Mouse (Mus musculus): Measurements from ENCODE around the gene Styxl1. TPM values are rescaled to one million over a fixed set of nuclear protein-coding genes. Genes with fewer than 3 reads are reported as not detected.

Gene Styxl1
- polyA plus RNA-seq (2012) = not detected in 2 replicates

GRCm38 (mm10) chr5:135777796-135778470 lies at the start of gene Styxl1:
Gene Styxl1 (minus strand): TSS chr5:135778385.

DNA sequence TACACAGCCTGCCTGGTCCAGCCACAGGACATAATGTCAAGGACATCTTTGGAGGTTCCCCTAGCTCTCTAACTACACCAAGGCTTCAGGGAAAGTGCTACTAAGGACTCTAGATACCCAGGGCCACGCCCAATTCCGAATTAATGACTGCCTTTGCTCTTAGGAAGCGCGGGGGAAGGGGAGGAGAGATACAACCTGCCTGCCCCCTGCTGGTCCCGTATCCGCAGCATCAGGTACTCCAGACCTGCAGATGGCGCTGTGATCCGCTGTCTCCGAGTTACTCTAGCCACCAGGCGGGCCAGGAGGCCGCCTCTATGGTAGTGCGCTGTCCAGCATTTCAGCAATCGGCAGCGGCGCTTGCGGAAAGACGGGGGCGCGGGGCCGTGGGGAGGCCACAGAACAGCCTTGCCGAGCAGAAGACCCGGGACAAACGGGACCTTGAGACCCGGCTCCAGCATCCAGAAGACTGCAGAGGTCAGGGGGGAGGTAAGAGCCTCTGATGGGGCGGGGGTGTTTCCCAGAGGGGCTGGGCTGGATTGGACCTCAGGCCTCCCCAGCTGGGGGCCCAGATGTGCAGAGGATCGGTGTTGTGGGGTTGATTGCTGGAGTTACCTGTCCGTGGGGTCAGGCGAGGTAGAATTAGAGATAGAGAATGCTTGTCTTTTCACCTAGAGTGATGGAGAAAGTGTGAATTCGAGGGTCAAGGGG lies 28.5 kb upstream of the Styxl1 start, which contains the start of gene Srrm3:
Srrm3 (plus strand) TSS at position 336 of the 708 bp plus-strand sequence.

DNA sequence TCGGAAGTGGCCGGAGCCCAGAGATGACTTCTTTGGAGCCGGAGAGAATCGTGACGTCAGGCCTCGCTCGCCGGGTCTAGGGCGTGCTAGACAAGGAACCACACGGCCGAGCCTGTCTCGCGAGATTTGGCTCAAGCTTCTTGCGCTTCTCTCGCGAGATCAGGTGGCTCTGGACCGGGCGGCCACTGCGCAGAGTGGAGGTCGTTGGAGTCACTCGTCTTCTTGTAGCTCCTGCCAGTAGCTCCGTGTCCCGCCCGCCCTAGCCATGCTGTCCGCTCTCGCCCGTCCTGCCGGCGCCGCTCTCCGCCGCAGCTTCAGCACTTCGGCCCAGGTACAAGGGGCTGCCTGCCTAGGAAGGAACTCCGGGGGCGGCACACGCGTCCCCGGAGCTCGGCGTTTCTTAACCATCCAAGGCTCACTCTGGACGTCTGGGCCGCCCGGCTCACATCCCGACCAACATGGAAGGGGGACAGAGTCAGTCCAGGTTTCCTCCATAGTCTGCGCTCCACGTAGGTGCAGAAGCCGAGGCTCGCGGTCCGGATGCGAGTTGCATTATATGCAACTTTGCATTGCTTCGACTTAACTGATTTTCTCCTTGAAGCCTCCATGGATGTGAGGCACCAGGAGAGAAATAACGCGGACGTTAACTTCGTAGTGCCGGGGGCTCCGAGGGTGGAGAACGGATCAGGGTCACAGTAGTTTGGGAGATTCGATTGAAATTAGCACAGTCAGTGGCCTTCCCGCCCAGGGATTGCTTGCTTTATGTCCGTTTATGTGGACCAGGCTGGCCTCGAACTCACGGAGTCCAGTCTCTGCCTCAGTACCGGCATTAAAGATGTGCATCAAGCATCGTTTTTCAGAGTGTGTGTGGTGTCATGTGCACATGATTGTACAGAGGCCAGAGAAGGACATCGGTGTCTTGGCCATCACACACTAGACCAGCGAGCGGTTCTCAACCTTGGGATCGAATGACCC lies 573 bp upstream of the Styxl1 start, which contains the start of gene Mdh2:
Mdh2 (plus strand) TSS at position 10 of the 975 bp plus-strand sequence.

DNA sequence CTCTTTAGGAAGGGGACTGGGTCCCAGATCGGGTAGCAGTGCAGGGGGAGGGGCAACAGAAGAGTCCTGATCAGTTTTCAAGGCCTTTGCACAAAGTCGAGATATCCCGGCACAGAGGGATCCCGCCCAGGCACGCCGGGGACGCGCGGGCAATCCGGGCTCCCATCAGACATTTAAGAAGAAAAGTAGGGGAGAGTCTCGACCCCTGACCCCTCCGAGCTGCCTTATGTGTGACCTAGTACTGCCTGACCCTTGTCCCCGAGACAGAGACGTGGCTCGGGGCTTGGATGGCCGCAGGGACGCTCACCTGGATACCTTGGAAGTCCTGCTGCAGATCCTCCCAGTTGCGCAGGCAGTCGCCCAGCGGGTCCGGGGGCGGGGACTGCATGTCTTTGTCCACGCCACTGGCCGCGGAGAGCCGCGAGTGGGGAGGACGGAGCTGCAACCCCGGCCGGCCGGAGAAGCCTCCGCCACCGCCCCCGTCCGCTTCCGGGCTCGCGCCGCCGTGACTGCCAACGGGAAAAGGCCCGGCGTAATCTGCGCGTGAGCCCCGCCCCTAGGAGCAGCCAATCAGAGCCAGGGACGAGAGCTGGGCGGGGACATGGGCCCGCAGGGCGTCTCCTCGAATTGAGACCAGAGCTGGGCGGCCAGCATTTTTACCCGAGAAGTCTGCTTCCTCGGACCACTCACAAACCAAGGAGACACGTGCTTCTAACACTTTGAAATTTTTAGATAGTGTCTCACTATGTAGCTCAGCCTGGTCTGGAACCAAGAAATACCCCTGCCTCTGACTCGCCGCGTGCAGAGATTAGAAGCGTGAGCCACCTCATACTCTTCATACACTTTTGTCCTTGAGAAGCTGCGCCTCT lies 34.2 kb downstream of the Styxl1 start, which contains the start of gene Tmem120a:
Tmem120a (minus strand) TSS at position 708 of the 869 bp plus-strand sequence.

Other genes with a start within 250 kb of the Styxl1 start
- gene Hip1, start 233.3 kb downstream of the Styxl1 start, polyA plus RNA-seq (2012) = 2.2 and 3.1 TPM in 2 replicates
- gene Ccl26, start 214.8 kb downstream of the Styxl1 start, polyA plus RNA-seq (2012) = not detected in 2 replicates
- gene Ccl24, start 205.3 kb downstream of the Styxl1 start, polyA plus RNA-seq (2012) = 0.23 TPM in 1 of 2 replicates, not detected in the other
- 20.0 and 25.5 TPM in 2 replicates for gene Rhbdd2, start 145.8 kb downstream of the Styxl1 start, polyA plus RNA-seq (2012)
- 89.2 and 125 TPM in 2 replicates for gene Por, start 108.4 kb downstream of the Styxl1 start, polyA plus RNA-seq (2012)
- 10.9 and 15.3 TPM in 2 replicates for gene Tmem120a, start 33.9 kb downstream of the Styxl1 start, polyA plus RNA-seq (2012)
- gene Mdh2, start 95 bp upstream of the Styxl1 start, polyA plus RNA-seq (2012) = 567 and 689 TPM in 2 replicates
- gene Srrm3, start 28.5 kb upstream of the Styxl1 start, polyA plus RNA-seq (2012) = not detected in 2 replicates
- gene Hspb1, start 109.5 kb upstream of the Styxl1 start, polyA plus RNA-seq (2012) = 8.6 and 22.1 TPM in 2 replicates
- 122 and 135 TPM in 2 replicates for gene Ywhag, start 156.2 kb upstream of the Styxl1 start, polyA plus RNA-seq (2012)
- gene Ssc4d, start 196.1 kb upstream of the Styxl1 start, polyA plus RNA-seq (2012) = 0.57 and 1.4 TPM in 2 replicates
- gene Zp3, start 201.7 kb upstream of the Styxl1 start, polyA plus RNA-seq (2012) = not detected in 2 replicates
- gene Dtx2, start 216.4 kb upstream of the Styxl1 start, polyA plus RNA-seq (2012) = 28.3 and 32.0 TPM in 2 replicates